Mouse (Mus musculus) intestine, postnatal 0 days (tissue): ENCODE data around the gene Mast2. TPM values are rescaled to one million over a fixed set of nuclear protein-coding genes. Genes with fewer than 3 reads are reported as not detected.
A peak's percentile ranks its signal among the peaks of the same experiment; 100 is the strongest.

Experiments used
- ATAC-seq: fragments of 200-750 bp; cut with Nextera tagmentation; 2 replicates; pipeline ENCODE4 v1.8.0; 2017; ENCODE audit warnings: mild to moderate bottlenecking, moderate TSS enrichment, moderate library complexity
- H3K27ac ChIP-seq: fragments of 300-500 bp; sonication (generic); 2 replicates; pipeline ENCODE4 v1.5.1; 2014; ENCODE audit warnings: mild to moderate bottlenecking, low read depth, low read length, moderate library complexity
- H3K27me3 ChIP-seq: fragments of 300-500 bp; sonication (generic); replicated peaks from 2 replicates; pipeline ENCODE4 v1.6.1; 2014; ENCODE audit warnings: low read length, mixed read lengths; ENCODE audit not compliant: control insufficient read depth, insufficient read depth
- H3K36me3 ChIP-seq: fragments of 300-500 bp; sonication (generic); 2 replicates; pipeline ENCODE4 v1.6.1; 2014; ENCODE audit warnings: mild to moderate bottlenecking, moderate library complexity; ENCODE audit not compliant: control insufficient read depth, insufficient read depth
- H3K4me1 ChIP-seq: fragments of 300-500 bp; sonication (generic); replicated peaks from 2 replicates; pipeline ENCODE4 v1.6.1; 2014; ENCODE audit warnings: antibody characterized with exemption, low read length, mixed read lengths; ENCODE audit not compliant: control insufficient read depth, insufficient read depth
- H3K4me2 ChIP-seq: fragments of 300-500 bp; sonication (generic); replicated peaks from 2 replicates; pipeline ENCODE4 v1.6.1; 2014; ENCODE audit warnings: low read depth, mild to moderate bottlenecking, moderate library complexity
- H3K4me3 ChIP-seq: fragments of 300-500 bp; sonication (generic); 2 replicates; pipeline ENCODE4 v1.5.1; 2014; ENCODE audit warnings: low read depth, low read length
- H3K9ac ChIP-seq: fragments of 300-500 bp; sonication (generic); 2 replicates; pipeline ENCODE4 v1.6.1; 2014; ENCODE audit warnings: mild to moderate bottlenecking, low read depth, low read length
- H3K9me3 ChIP-seq: fragments of 300-500 bp; sonication (generic); 2 replicates; pipeline ENCODE4 v1.6.1; 2016; ENCODE audit warnings: mixed run types; ENCODE audit not compliant: control insufficient read depth
- CTCF ChIP-seq: sonication (generic); IDR thresholded peaks from 2 replicates; pipeline ENCODE4 v1.5.1; 2016; ENCODE audit warnings: low read depth, mild to moderate bottlenecking, control low read depth, antibody characterized with exemption, moderate library complexity
- WGBS: fragments of 180-500 bp; shearing (Covaris S2); extraction: QIAGEN DNeasy Blood & Tissue Kit; methylation state at CpG from one replicate; pipeline ENCODE4 v1.1.7; 2014; 5-methylcytosine and 5-hydroxymethylcytosine counted together
- polyA plus RNA-seq: library from polyadenylated mRNA; unstranded; fragments of >200 nt; fragmentation: Nextera tagmentation; extraction: Ambion mirVana; gene quantifications from 2 replicates; pipeline ENCODE4 v1.2.1, GENCODE M21; 2015

The Mast2 gene
- polyA plus RNA-seq = 9.6 TPM in 2 replicates

GRCm38 (mm10) chr4:116464126-116464981, at the start of gene Mast2:
Gene Mast2, minus strand, starts transcription at chr4:116464183.
- H3K4me2 ChIP-seq = peak within 1 kb of the TSS; percentile 83
- peak within 1 kb of the TSS; percentile 90 for H3K27ac ChIP-seq

GRCm38 (mm10) chr4:116507425-116508218, 43.6 kb upstream of the Mast2 start, which contains the start of gene Ipp:
Gene Ipp, plus strand, starts transcription at chr4:116507549.
- H3K9me3 ChIP-seq = no peaks in the 10 kb centered on the region
- under 1% methylated on average over 55 of the region's 55 CpGs for WGBS
- H3K27me3 ChIP-seq = no peaks in the 10 kb centered on the region
- H3K4me1 ChIP-seq = no peaks in the 10 kb centered on the region; the same call in 1 of the 2 replicates
- H3K4me2 ChIP-seq = peak within 1 kb of the TSS; percentile 68
- ATAC-seq = peak; percentile 98
- peak within 1 kb of the TSS; percentile 60 for H3K4me3 ChIP-seq
- H3K27ac ChIP-seq = peak within 1 kb of the TSS; percentile 85
- H3K9ac ChIP-seq = peak within 1 kb of the TSS; percentile 60
- TF ChIP-seq CTCF = peak; percentile 61
- no peaks in the 10 kb centered on the region; the same call in 1 of the 2 replicates for H3K36me3 ChIP-seq

More at GRCm38 (mm10) chr4:116464126-116464981, at the start of gene Mast2:
- Histone ChIP-seq H3K9ac (peak within 1 kb of the TSS; percentile 91), H3K9me3 (no peaks in the 10 kb centered on the region), H3K4me1 (no peaks in the 10 kb centered on the region), H3K36me3 (no peaks in the 10 kb centered on the region), H3K27me3 (no peaks in the 10 kb centered on the region), H3K4me3 (peak within 1 kb of the TSS; percentile 93)
- 2% methylated on average over 36 of the region's 68 CpGs for WGBS
- ATAC-seq = peak; percentile 93
- no peak for TF ChIP-seq CTCF

GRCm38 (mm10) chr4:116506886-116507424, 43.0 kb upstream of the Mast2 start:
- peak overlapping the region; percentile 85 for H3K27ac ChIP-seq
- ATAC-seq = peak; percentile 5; the same call in 1 of the 2 replicates
- no peaks in the 10 kb centered on the region for H3K9me3 ChIP-seq
- 24% methylated on average over 11 of the region's 11 CpGs for whole genome bisulfite sequencing
- no peaks in the 10 kb centered on the region for H3K27me3 ChIP-seq
- H3K4me1 ChIP-seq = no peaks in the 10 kb centered on the region; the same call in 1 of the 2 replicates
- H3K4me2 ChIP-seq = peak overlapping the region; percentile 68
- peak overlapping the region; percentile 60 for H3K4me3 ChIP-seq
- H3K36me3 ChIP-seq = no peaks in the 10 kb centered on the region; the same call in 1 of the 2 replicates
- TF ChIP-seq CTCF = no peak
- H3K9ac ChIP-seq = peak overlapping the region; percentile 60; the same call in 1 of the 2 replicates

DNA sequence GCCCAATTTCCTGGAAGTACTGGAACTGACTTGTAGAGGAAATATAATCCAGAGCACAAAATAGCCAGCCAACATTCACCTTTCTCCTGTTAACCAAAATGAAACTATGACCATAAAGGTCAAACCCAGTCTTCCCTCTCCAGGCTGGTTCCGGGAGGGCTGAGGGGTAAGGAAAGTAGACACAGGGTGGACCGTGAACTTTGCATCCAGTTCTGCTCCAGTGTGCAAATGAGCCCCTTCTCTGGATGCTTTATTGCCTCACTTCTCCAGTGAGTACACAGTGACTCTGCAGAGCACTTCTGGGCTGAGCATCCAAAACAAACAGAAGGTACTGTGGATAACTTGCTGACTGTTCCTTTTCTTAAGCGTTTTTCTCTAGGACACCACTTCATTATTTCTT, 36.0 kb upstream of the Mast2 start:
- 28% methylated on average over 3 of the region's 3 CpGs for WGBS
- Histone ChIP-seq H3K4me1 (no peaks in the 10 kb centered on the region), H3K27ac (no peak overlapping the region), H3K27me3 (no peaks in the 10 kb centered on the region), H3K36me3 (no peaks in the 10 kb centered on the region), H3K4me2 (no peak overlapping the region), H3K4me3 (no peak overlapping the region), H3K9ac (no peak overlapping the region), H3K9me3 (no peaks in the 10 kb centered on the region)
- TF ChIP-seq CTCF = no peak
- peak; percentile 49; the same call in 1 of the 2 replicates for ATAC-seq

- no peak overlapping the region for H3K9ac ChIP-seq
- H3K27me3 ChIP-seq = no peaks in the 10 kb centered on the region
- no peak overlapping the region for H3K4me3 ChIP-seq
- WGBS = 87% methylated on average over 5 of the region's 5 CpGs
- H3K9me3 ChIP-seq = no peaks in the 10 kb centered on the region
- H3K36me3 ChIP-seq = no peaks in the 10 kb centered on the region
- no peak for TF ChIP-seq CTCF
- H3K4me2 ChIP-seq = no peak overlapping the region
- no peak for ATAC-seq
- no peak overlapping the region for H3K27ac ChIP-seq
- H3K4me1 ChIP-seq = 0 out of 2 replicates have a peak, but pooled peaks cover 4% of the 10 kb centered on the region
Measured at GRCm38 (mm10) chr4:116493646-116494045, 29.7 kb upstream of the Mast2 start.

- Histone ChIP-seq H3K4me3 (no peak overlapping the region), H3K9ac (no peak overlapping the region), H3K9me3 (no peaks in the 10 kb centered on the region), H3K36me3 (no peaks in the 10 kb centered on the region), H3K4me1 (0 out of 2 replicates have a peak, but pooled peaks cover 4% of the 10 kb centered on the region), H3K4me2 (no peak overlapping the region), H3K27me3 (no peaks in the 10 kb centered on the region), H3K27ac (peak overlapping the region; percentile 11; the same call in 1 of the 2 replicates)
- no peak for TF ChIP-seq CTCF
- peak; percentile 79 for ATAC-seq
- 30% methylated on average over 4 of the region's 4 CpGs for whole genome bisulfite sequencing
Measured at GRCm38 (mm10) chr4:116492460-116492859, 28.5 kb upstream of the Mast2 start.
